Mouse (Mus musculus) megakaryocyte, embryonic 14.5 days (primary cell): Measurements from ENCODE around the gene Bag3. TPM values are rescaled to one million over a fixed set of nuclear protein-coding genes. Genes with fewer than 3 reads are reported as not detected.

ENCODE experiments used
- H3K27me3 ChIP-seq: replicated peaks from 2 replicates; pipeline ENCODE3; 2012; ENCODE audit warnings: inconsistent platforms
- H3K36me3 ChIP-seq: replicated peaks from 2 replicates; pipeline ENCODE3; 2012; ENCODE audit warnings: low read length, inconsistent platforms, mixed read lengths
- H3K4me1 ChIP-seq: 2 replicates; pipeline ENCODE4 v1.6.1; 2012; ENCODE audit warnings: inconsistent platforms
- H3K4me3 ChIP-seq: replicated peaks from 2 replicates; pipeline ENCODE3; 2012; ENCODE audit warnings: moderate library complexity, mild to moderate bottlenecking, inconsistent platforms
- H3K9me3 ChIP-seq: 2 replicates; pipeline ENCODE4 v1.6.1; 2012; ENCODE audit warnings: inconsistent platforms
- FLI1 ChIP-seq: IDR thresholded peaks from 2 replicates; pipeline ENCODE4 v1.6.1; 2012; ENCODE audit warnings: low read length, inconsistent platforms, mixed read lengths
- GATA1 ChIP-seq: IDR thresholded peaks from 3 replicates; pipeline ENCODE4 v1.6.1; 2012; ENCODE audit warnings: mixed read lengths, low read length, inconsistent platforms, borderline replicate concordance
- polyA plus RNA-seq: library from polyadenylated mRNA; stranded (reverse); fragments of >175 nt; gene quantifications from 2 replicates; pipeline ENCODE4 v1.2.3, GENCODE M21; 2012; ENCODE audit warnings: low replicate concordance; ENCODE audit not compliant: insufficient read depth

Gene Bag3
- polyA plus RNA-seq, 1 experiment: 42.5 TPM

DNA sequence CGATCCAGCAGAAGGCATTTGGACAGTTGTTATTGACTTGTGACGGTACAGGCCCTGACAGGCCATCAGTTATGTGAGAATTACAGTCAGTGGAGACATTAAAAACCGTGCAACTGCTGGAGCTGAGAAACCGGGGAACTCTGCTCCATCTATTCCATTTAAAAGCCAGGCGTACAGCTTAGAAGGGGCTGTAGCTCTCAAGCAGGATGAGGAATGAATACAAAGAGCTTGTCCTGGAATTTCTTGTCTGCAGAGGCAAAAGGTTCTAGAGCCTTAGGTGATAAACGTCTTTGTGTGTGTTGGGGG is 69.5 kb downstream of the Bag3 start:
- peaks cover 25% of the 10 kb centered on the region for H3K9me3 ChIP-seq
- no peak overlapping the region for H3K4me3 ChIP-seq
- TF ChIP-seq GATA1 (no peak), FLI1 (no peak)
- peaks cover 1% of the 10 kb centered on the region for H3K27me3 ChIP-seq
- peaks cover 6% of the 10 kb centered on the region for H3K36me3 ChIP-seq
- H3K4me1 ChIP-seq: peaks cover 19% of the 10 kb centered on the region

DNA sequence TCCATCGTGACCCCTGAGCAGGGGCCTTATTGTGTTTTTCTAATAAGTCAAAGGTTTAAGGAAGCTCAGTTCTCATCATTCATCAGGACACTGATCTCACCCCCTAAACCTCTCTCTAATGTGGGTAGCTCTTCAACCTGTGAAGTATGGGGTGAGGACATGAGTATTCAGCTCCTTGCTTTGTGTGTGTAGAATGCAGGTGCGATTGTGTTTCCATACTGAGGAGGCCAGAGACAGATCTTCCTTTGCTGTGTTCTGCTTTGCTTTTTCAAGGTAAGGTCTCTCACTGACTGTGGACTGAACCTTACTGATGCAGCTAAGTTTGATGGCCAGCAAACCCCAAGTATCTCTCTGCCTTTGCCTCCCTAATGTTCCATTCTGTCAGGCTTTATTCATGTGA is 72.9 kb downstream of the Bag3 start:
- Histone ChIP-seq H3K27me3 (peaks cover 3% of the 10 kb centered on the region), H3K4me3 (no peak overlapping the region), H3K9me3 (peaks cover 39% of the 10 kb centered on the region), H3K4me1 (peaks cover 22% of the 10 kb centered on the region), H3K36me3 (peaks cover 6% of the 10 kb centered on the region)
- no peak for TF ChIP-seq FLI1
- TF ChIP-seq GATA1: no peak

Other genes starting within 250 kb of the Bag3 start
- 17.4 and 21.3 TPM in 2 replicates for gene BC017158, start 225.4 kb upstream of the Bag3 start, polyA plus RNA-seq
- gene Rgs10, start 104.9 kb upstream of the Bag3 start, polyA plus RNA-seq: 650 and 1,157 TPM in 2 replicates
- 63.5 and 82.1 TPM in 2 replicates for gene Tial1, start 61.9 kb upstream of the Bag3 start, polyA plus RNA-seq
- gene Inpp5f, start 87.7 kb downstream of the Bag3 start, polyA plus RNA-seq: 0.51 TPM in 1 of 2 replicates, not detected in the other
- 1.4 and 6.3 TPM in 2 replicates for gene Mcmbp, start 216.9 kb downstream of the Bag3 start, polyA plus RNA-seq
- 0.60 and 4.3 TPM in 2 replicates for gene Sec23ip, start 221.3 kb downstream of the Bag3 start, polyA plus RNA-seq